10 mouse cellular contexts compared by ENCODE assay signal in genomic region chr3:79516099-79516920, GRCm38 (mm10). TPM values are rescaled to one million over a fixed set of nuclear protein-coding genes. Genes with fewer than 3 reads are reported as not detected.
DNase-seq lines count a peak whose midpoint lies in the region; ATAC-seq and TF ChIP-seq lines count a peak whose summit lies in the region.
"Had no signal": no experiment of that assay in that cellular context is flagged by ENCODE, and none has a peak within 500 bp of the region (broad histone marks: within the 10 kb centered on the region; RNA-seq: fewer than 3 reads in every experiment).

No protein-coding gene starts in this region.

- no peaks in the 10 kb centered on the region for H3K9me3 ChIP-seq in liver, embryonic 16.5 days (replicated peaks; ENCODE audit: control insufficient read depth, low read length)
- H3K9me3 ChIP-seq: lung, embryonic 15.5 days had no signal

- H3K27ac ChIP-seq in liver, adult 2 months (replicated peaks; ENCODE audit: insufficient read depth, low read depth, low read length) = peak overlapping the region; percentile 39
- no peak overlapping the region for H3K27ac ChIP-seq in liver, embryonic 16.5 days (ENCODE audit: low read length)
- H3K27ac ChIP-seq: lung, embryonic 15.5 days had no signal

- no peak overlapping the region for H3K4me3 ChIP-seq in liver, adult 2 months (ENCODE audit: insufficient read depth, low read depth, low read length)
- no peak overlapping the region for H3K4me3 ChIP-seq in liver, embryonic 16.5 days (ENCODE audit: low read depth, low read length)
- H3K4me3 ChIP-seq: lung, embryonic 15.5 days had no signal

- no peak for DNase-seq in liver, adult 2 months (ENCODE audit: extremely low read depth, low read depth, low spot score)
- DNase-seq in liver = no peak
- DNase-seq in cerebellum, adult 18-20 months = peak; percentile 71 to 84
- peak; percentile 48 to 73 for DNase-seq in heart, adult 9 months (ENCODE audit: low spot score in 2 of 2)
- DNase-seq in ovary, postnatal 36 days (ENCODE audit: low spot score) = no peak
- DNase-seq in B cell, adult 2 months = no peak
- DNase-seq: gastrocnemius, postnatal 36 days had no signal

- H3K79me2 ChIP-seq in liver, adult 2 months (ENCODE audit: control insufficient read depth, insufficient read depth, low read length) = peaks cover 4% of the 10 kb centered on the region; the same call in 1 of the 2 replicates

- TF ChIP-seq CTCF in liver, adult 2 months (IDR thresholded peaks at IDR 0.05; ENCODE audit: low read depth, low read length) = no peak

- peak; percentile 31 for ATAC-seq in liver, embryonic 16.5 days (ENCODE audit: low read depth)
- ATAC-seq in megakaryocyte-erythroid progenitor cell, adult 5-6 weeks (replicated peaks; ENCODE audit: low FRiP score, low TSS enrichment, poor library complexity, severe bottlenecking) = no peak

- H3K4me1 ChIP-seq in liver, adult 2 months (ENCODE audit: control insufficient read depth, insufficient read depth, low read length) = peaks cover 36% of the 10 kb centered on the region
- H3K4me1 ChIP-seq in liver, embryonic 16.5 days (ENCODE audit: control insufficient read depth, low read depth, low read length) = peaks cover 15% of the 10 kb centered on the region

- no peak for TF ChIP-seq POLR2A in liver, adult 2 months (IDR thresholded peaks at IDR 0.05; ENCODE audit: extremely low read depth, insufficient read depth, low read length)

- 80% methylated on average over 14 of the region's 14 CpGs for WGBS in liver, adult 2 months
- 64% methylated on average over 14 of the region's 14 CpGs for WGBS in liver, embryonic 16.5 days (ENCODE audit: insufficient replicate concordance)

- H3K27me3 ChIP-seq in liver, adult 2 months (ENCODE audit: control insufficient read depth, insufficient read depth, low read length) = no peaks in the 10 kb centered on the region
- no peaks in the 10 kb centered on the region for H3K27me3 ChIP-seq in liver, embryonic 16.5 days (ENCODE audit: control insufficient read depth, insufficient read depth, low read depth, low read length)
- H3K27me3 ChIP-seq: lung, embryonic 15.5 days had no signal

- H3K36me3 ChIP-seq in liver, adult 2 months (ENCODE audit: control insufficient read depth, insufficient read depth, low read length) = peaks cover 7% of the 10 kb centered on the region; the same call in 1 of the 2 replicates
- peaks cover 9% of the 10 kb centered on the region for H3K36me3 ChIP-seq in liver, embryonic 16.5 days (ENCODE audit: control insufficient read depth, insufficient read depth)
- H3K36me3 ChIP-seq: lung, embryonic 15.5 days had no signal

- no peak overlapping the region for H3K4me2 ChIP-seq in liver, embryonic 16.5 days (ENCODE audit: low read depth, low read length)
- H3K4me2 ChIP-seq: lung, embryonic 15.5 days had no signal

- no peak overlapping the region for H3K9ac ChIP-seq in liver, adult 2 months (ENCODE audit: low read depth, low read length)
- H3K9ac ChIP-seq in liver, embryonic 16.5 days (ENCODE audit: low read depth, low read length) = no peak overlapping the region
- H3K9ac ChIP-seq: lung, embryonic 15.5 days had no signal

RNA-seq across cellular contexts. Expression of gene Fnip2, which starts 51.3 kb away (rescaled TPM):
- total RNA-seq in liver, adult 2 months (2014; rRNA removed) = 43.3 and 46.7 TPM in 2 replicates
- polyA plus RNA-seq in liver, adult 2 months (2012; rRNA removed) = 4.9 and 6.3 TPM in 2 replicates
- polyA plus RNA-seq in liver, embryonic 16.5 days (2015; fragmentation: Nextera tagmentation; extraction: Ambion mirVana) = 3.2 and 3.5 TPM in 2 replicates
- total RNA-seq in megakaryocyte-erythroid progenitor cell, adult 5-6 weeks (2014; fragmentation: Nextera tagmentation) = 23.2 and 27.8 TPM in 2 replicates
- total RNA-seq in megakaryocyte-erythroid progenitor cell, adult 5-6 weeks (2017) = 12.8 and 15.8 TPM in 2 replicates

Comparison
In these comparisons a context has a peak if more than half of its experiments do, and no peak if none do; other contexts are left out.
1. DNase-seq: peak in cerebellum, adult 18-20 months (2 of 2) and heart, adult 9 months (2 of 2); none in liver, adult 2 months (single experiment), liver (single experiment), ovary, postnatal 36 days (single experiment) and B cell, adult 2 months (0 of 2).